Mouse (Mus musculus): ENCODE measurements around the gene Kcnk15.

Gene Kcnk15

DNA sequence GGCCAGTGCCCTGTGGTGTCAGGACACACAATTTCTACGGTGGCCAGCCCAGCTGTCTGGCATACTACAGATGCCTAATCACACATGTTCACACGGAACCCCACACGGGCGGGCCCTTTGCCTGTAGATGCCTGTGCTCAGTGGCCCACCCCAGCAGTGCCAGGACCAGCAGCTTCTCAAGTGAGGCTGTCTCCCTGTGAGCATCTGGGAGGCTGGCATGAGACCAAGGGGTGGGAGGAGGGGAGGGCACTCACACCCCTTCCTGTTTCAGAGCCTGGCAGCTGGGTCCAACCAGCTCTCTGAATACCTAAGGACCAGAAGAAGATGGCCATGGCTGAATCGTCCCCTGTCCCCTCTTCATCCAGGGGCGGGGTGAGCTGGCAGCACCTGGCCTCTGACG, 22.0 kb downstream of the Kcnk15 start:
- in situ Hi-C loops (cut with MboI, MseI) = no loop called here

DNA sequence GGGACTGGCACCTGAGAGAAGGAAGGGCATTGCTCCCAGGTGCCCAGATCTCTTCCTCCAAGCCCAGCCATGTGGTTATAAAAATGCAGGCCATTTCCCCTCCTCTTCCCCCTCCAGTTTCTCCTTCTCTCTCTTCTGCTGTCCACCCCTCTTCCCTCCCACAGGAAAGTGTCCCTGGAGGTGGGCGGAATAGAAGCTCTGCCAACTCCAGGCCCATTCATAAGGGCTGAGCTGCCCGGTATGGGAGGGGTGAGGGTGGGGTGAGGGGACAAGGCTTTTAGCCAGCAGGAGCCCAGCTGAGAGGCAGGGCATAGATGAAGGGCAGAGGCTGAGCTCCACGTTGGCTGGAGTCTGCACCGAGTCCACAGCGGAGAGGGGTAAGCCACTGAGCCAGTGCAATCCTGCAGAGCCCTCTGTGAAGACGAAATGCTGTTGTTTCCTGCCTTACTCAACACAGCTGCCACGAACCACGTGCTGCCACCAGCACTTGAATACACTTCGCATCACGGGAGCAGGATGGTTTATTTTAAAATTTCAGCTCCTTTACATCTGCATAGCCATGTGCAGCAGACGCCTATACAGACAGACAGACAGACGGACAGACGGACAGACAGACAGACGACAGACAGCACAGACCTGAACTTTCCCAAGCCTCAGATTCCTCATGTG, 23.5 kb downstream of the Kcnk15 start:
- in situ Hi-C loops (cut with MboI, MseI) = no loop called here

DNA sequence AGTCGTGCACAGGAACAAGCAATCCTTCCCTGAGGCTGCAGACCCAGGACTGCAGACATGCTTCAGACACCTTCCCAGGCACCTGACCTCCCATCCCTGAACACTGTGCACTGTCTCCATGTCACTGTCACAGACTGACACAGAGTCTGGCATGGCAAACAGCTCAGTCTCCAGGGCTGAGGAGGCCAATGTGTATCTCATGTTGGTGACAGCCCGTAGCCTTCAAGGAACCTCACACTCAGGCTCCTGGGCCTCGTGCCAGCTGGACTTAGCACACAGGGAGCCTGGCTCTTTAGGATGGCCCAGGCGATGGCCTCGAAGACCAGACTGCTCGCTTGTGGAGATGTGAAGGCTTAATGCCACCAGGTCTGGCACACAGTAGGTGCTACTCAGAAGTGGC, 27.4 kb downstream of the Kcnk15 start:
- in situ Hi-C loops (cut with MboI, MseI) = no loop called here

DNA sequence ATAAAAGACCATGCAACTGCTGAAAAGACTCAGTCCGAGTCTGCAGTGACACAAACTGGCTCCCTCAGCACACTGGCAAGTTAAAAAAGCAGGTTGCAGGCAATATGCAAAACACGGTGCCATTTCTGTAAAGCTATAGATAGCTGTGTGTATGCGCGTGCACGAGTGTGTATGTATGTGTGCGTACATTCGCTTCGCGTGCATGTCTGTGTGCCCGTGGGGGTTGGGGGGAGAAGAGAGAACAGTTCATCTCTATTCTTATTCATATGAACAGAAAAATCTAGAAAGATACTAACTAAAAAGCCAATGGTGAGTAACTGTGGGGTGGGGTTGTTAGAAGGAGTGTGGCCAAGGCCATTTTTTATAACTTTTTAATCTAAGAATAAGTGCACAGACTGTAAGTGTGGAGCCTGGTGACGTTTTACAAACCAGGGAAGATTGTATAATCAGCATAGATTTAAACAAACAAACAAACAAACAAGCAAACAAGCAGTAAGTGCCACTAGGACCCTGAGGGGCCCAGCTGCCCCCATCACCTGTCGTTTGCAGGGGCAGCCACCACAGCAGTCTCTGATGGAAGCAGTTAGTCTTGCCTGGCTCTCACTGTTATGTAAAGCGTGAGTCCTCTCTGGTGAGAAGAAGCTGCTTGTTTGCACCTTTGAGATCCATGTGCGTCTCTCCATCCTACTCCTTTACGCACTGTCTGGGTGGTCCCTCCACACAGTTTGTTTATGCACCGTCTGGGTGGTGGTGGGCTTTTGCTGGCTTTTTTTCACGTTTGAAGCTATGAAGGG, 29.6 kb downstream of the Kcnk15 start:
- in situ Hi-C loops (cut with MboI, MseI) = no loop called here

DNA sequence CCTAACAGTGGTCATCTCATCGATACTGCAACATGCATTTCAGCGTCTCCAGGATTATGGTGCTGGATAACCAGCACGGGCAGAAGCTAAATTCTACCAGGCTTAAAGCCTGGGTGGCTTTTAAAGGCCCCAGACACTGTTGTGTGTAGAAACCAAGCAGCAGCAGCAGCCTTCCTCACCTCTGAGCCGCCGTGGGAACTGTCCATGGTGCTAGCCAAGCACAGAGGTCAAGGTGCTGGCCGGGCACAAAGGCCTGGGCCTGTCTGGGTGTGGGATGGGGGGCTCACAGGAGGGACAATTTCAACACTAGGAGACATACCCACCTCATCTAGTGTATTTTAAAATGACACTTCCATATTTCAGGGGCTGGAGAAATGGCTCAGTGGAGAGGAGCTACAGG, 36.0 kb downstream of the Kcnk15 start:
- in situ Hi-C loops (cut with MboI, MseI) = no loop called here

DNA sequence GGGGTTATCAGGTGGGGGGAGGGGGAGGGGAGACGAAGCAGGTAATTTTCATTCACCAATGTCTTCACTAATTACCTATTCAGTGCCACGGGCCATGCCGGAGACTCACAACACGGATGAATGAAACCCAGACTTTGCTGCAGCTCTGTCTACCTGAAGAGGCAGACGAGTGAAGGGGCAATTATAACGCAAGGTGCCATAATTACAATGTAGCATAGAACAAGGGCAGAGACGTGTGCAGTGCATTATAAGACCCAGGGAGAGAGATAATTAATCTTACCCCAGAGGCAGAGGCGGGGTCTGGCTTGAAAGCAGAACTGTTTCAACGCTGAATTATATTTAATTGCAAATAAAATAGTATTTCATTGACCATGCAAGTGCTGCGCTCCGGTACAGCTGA, 37.1 kb downstream of the Kcnk15 start:
- in situ Hi-C loops (cut with MboI, MseI) = no loop called here

DNA sequence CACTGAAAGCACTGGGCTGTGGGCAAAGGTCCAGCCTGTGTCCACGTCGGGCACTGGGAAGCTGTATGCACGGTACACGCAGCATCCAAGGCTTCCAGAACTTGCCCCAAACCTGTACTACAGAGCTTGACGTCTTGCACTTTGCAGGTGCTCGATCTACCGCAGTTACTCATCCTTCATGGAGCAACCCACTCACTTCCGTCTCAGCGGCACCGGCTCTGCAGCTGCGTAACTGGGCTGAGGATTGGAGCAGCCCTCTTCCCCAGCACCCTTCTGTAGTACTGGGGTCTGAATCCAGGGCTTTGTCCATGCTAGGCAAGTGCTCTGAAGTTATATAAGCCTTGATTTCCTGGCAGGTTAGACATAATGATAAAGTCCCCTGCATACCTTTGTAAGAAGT, 37.8 kb downstream of the Kcnk15 start:
- in situ Hi-C loops (cut with MboI, MseI) = no loop called here

DNA sequence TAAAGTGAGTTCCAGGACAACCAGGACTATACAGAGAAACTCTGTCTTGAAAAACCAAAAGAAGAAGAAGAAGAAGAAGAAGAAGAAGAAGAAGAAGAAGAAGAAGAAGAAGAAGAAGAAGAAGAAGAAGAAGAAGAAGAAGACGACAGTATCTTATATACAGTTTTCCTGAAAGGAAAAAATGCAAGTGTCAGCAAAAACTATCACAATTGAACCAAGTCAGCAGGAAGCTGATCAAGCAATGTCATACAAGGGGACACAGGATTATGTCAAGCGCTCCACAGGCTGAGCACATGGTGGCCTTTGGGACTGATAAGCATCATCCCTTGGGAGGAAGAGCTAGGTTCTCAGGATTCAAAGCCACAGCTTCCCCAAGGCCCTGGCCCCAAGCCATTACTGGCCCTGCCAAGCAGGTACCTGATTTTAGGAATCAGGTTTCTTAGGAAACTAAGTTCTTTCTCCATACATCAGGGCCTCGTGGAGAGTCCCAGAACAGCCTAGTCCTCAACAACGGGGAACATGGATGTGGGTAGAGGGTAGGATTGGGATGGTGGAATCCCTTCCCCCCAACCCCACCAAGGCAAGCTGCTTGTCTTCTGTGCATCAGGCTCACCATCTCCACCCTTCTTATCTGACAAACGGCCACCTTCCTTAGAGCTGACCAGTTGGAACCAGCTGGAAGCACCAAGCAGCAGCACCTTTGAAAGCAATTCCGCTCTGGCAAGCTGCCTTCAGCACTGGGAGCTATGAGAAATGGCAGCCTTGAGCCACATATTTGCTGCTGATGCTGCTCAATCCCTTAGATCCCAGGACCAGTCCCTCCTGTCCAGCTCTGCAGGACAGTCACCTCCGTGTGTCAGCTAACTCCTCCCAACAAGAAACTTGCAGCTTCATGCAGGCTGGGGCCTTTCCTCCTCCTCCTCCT, 40.3 kb downstream of the Kcnk15 start:
- in situ Hi-C loops (cut with MboI, MseI) = no loop called here

DNA sequence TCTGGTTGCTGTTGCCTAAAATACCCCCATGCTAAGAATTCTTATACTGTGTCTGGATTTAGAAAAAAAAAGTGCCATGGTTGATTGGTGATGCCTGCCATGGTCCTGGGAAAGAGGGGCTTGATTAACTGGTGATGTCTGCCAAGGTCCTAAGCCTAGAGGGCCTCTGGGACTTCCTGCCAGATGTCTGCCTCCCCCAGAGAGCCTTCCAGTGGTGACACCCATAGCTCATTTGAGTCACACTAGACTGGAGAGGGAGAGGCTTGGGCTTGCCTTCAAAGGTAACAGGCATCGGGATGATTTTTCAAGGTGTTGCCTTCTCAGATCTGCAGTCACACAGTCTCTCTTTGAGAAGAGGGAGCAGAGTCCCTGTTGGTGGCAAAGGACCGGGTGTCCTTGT, 41.7 kb downstream of the Kcnk15 start:
- in situ Hi-C loops (cut with MboI, MseI) = no loop called here

DNA sequence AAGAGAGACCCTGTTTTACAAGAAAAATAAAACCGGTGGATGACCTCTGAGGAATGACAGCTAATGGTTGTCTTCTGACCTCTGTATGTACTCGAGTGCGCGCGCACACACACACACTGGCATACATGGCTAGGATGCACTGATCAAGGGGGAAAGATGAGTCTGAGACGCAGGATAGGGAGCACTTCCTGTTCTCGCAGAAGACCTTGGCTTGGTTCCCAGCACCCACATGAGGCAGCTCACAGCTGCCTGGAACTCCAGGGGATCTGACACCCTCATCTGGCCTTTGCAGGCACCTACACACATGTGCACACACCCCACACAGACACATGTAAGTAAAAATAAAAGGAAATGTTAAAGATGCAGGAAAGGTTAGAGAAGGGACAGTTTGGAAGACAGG, 43.6 kb downstream of the Kcnk15 start:
- in situ Hi-C loops (cut with MboI, MseI) = no loop called here

DNA sequence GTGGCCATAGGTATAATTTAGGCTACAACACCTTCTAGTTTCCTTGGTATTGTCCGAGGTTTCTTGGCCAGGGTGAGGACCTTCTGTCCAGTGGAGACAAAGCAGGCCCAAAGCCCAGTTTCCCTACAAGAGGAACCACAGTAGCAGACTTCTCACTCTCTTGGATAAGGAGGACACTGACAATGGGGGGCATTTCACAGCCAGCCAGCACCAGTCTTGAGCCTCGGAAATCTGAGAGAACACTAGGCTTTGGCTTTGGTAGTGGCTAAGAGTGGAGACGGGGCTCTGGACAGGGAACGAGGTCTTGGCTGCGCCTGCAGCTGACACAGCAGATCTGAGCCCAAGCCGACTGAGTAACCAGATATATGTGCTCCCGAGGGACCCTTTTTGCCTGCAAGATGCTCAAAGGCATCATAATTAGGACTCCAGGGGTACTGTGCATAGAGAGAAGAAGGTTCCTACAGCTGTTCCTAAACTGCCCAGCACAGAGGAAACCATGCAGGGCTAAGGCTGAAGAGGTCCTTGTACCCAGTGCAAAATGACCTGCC, 44.6 kb downstream of the Kcnk15 start:
- in situ Hi-C loops (cut with MboI, MseI) = no loop called here

DNA sequence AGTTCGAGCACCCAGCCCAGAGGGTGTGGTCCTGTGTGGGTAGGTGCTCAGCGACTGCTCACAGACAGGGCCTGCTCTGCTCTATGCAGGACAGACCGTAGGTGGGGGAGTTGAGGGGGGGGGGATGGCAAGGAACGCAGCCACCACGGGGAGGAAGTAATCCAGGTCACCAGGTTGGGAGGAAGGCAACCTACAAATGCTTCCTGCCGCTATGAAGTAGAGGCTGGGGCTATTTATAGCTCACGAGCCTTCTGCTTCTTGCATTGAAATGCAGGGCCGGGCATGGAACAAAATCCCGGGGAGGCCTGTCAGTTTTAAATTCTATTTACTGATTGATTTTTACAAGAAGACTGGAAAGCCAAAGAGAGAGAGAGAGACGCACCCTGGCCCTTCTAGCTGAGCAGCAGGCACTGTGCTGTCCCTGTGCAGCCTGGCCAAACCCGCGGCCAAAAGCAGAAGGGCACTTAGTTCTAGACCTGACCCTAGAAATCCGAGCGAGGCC, 46.5 kb downstream of the Kcnk15 start:
- in situ Hi-C loops (cut with MboI, MseI) = no loop called here

DNA sequence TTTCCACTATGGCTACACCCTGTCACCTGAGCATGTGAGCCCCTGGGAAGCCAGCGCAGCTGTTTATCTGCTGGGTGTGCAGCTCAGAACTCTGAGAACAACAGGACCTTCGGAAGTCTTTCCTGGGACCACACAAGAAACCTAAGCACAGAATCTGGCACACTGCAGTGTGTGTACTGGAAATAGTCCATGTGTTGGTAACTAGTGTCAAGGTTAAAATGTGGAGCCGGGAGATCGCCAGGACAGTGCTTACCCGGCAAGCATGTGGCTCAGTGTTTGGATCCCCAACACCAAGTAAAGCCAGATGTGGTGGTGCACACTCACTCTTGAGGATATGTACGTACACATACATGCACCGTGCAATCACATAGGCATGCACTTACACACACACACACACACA, 47.6 kb downstream of the Kcnk15 start:
- in situ Hi-C loops (cut with MboI, MseI) = no loop called here

DNA sequence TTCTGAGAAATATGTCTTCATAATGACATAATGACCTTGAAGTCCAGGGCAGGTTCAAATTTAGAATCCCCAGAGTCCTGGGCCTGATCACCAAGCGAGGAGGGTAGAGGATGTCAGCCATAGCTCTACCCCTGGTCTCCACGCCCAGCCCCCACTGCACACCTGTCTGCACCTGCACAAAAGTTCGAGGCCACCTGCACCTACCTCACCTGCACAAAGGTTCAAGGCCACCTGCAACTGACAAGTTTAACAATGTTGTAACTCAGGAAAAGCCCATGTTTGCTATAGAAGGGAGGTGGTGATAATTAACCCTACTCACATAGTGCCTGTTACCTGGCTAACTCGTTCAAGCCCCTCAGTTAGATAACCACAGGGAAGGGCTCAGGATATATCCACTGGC, 49.0 kb downstream of the Kcnk15 start:
- in situ Hi-C loops (cut with MboI, MseI) = no loop called here

DNA sequence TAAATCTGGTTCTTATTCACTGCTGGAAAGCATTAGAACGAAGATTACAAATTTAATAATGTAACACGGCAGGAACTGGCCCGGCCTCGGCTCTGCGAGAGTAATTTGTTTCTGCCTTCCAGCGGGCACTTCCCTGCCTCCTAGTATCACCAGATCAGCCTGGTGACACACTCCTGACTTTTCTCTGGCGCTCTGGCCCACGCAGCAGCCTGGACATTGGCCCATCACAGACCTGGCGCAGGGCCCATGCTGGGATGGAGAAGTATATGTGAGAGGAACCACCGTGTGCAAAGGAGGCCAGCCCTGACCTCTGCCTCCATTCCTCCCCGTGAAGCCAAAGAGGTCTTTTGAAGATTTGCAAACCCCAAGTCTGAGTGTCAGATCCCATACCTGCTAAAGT, 50.0 kb downstream of the Kcnk15 start:
- in situ Hi-C loops (cut with MboI, MseI) = no loop called here

DNA sequence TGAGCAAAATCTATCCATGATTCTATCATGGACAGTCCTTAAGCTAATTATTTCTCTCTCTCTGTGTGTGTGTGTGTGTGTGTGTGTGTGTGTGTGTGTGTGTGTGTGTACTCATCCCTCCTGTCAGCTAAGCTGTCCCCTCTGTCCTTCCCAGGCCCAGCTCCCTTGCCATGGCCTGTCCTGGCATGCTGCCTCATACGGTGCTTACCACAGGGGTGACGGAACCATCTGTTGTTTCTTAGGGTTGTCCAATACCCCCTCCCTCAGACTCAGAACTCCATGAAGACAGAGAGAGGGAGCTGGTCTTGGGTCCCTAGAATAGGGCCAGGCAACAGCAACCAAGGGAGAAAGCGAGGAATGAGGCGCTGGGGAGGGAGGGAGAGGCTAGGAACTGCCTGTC, 50.9 kb downstream of the Kcnk15 start:
- in situ Hi-C loops (cut with MboI, MseI) = no loop called here

DNA sequence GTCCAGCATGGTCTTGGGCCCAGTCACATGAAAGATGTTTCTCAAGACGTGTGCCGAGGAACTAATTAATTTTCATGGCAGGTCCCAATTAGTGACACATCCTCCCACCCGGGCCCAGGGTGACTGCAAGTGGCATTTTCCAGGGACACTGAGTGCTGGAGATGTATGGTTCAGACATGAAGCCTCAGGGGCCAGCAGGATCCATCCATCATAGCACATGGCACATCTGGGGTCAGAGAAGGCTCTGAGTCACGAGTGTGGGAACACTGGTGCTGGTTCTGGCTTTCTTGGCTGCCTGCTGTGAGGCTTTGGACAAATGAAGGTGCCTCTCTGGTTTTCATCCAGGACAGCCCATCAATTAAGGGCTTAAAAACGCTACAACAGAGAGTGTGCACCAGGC, 53.7 kb downstream of the Kcnk15 start:
- in situ Hi-C loops (cut with MboI, MseI) = no loop called here

Data from T-helper 17 cell (primary cell).